Mouse (Mus musculus): ENCODE results near the gene Rab29.

- TF ChIP-seq POLR2A (IDR thresholded peaks at IDR 0.05; ENCODE audit: control insufficient read depth in 1 of 2, insufficient read depth in 1 of 2, low read depth in 1 of 2, low read length in 2 of 2, poor library complexity in 1 of 2) (no peak), ZKSCAN1 (IDR thresholded peaks at IDR 0.05; ENCODE audit: low read depth, low read length) (no peak), CTCF (IDR thresholded peaks at IDR 0.05 in 2 of 3, conservative IDR thresholded peaks at IDR 0.05 in 1 of 3; ENCODE audit: control insufficient read depth in 1 of 3, insufficient read depth in 1 of 3, low read depth in 2 of 3, low read length in 3 of 3, poor library complexity in 1 of 3, severe bottlenecking in 1 of 3) (peak; percentile 20 to 53 (median 45); a peak in 5 of 6 replicates), NRF1 (IDR thresholded peaks at IDR 0.05; ENCODE audit: insufficient read depth, low read depth, low read length, poor library complexity, severe bottlenecking) (no peak), EP300 (IDR thresholded peaks at IDR 0.05; ENCODE audit: low read depth in 1 of 2, low read length in 2 of 2) (no peak), CHD2 (IDR thresholded peaks at IDR 0.05; ENCODE audit: low read length) (no peak), GATA1 (IDR thresholded peaks at IDR 0.05; ENCODE audit: low read depth, low read length) (no peak), MEF2A (IDR thresholded peaks at IDR 0.05; ENCODE audit: extremely low read depth, insufficient replicate concordance, low read depth, low read length, poor library complexity, severe bottlenecking) (no peak), HCFC1 (IDR thresholded peaks at IDR 0.05; ENCODE audit: low read depth, low read length) (no peak), ZNF384 (IDR thresholded peaks at IDR 0.05; ENCODE audit: low read depth, low read length) (no peak), UBTF (IDR thresholded peaks at IDR 0.05; ENCODE audit: borderline replicate concordance, insufficient read depth, low read depth, low read length) (no peak)
These were observed 20.8 kb upstream of the Rab29 start for GRCm38 (mm10) chr1:131846255-131846654.
